Mouse (Mus musculus) bone marrow, adult 2 months (tissue): Measurements from ENCODE around the gene Ppp1r15b.

Source experiments
- CTCF ChIP-seq: fragments of 200-500 bp; IDR thresholded peaks from 2 replicates; pipeline ENCODE4 v1.5.1; 2011; ENCODE audit warnings: low read length, control low read depth; ENCODE audit not compliant: control insufficient read depth, insufficient read depth
- POLR2A ChIP-seq: fragments of 200-500 bp; IDR thresholded peaks from 2 replicates; pipeline ENCODE4 v1.6.1; 2011; ENCODE audit warnings: low read depth, mild to moderate bottlenecking, control low read depth, low read length, borderline replicate concordance; ENCODE audit not compliant: control insufficient read depth

GRCm38 (mm10) chr1:133089415-133089814, 41.5 kb upstream of the Ppp1r15b start:
- no peak for TF ChIP-seq CTCF
- no peak for TF ChIP-seq POLR2A
